Mouse (Mus musculus): ENCODE data around the gene Adamts8.

Gene Adamts8

GRCm38 (mm10) chr9:30942512-30943313 lies at the start of gene Adamts8:
Adamts8 (plus strand) TSS chr9:30942562.
- in situ Hi-C loops (cut with MboI; ENCODE audit: unreplicated experiment in 2 of 2), result loop anchor here (5.0 to 25.0 kb wide), 2 partner anchors 460 to 1280 kb away; no protein-coding TSS in a partner anchor

GRCm38 (mm10) chr9:30895618-30896017 lies 46.7 kb upstream of the Adamts8 start:
- in situ Hi-C loops (cut with MboI; ENCODE audit: unreplicated experiment in 2 of 2), result no loop called here

- in situ Hi-C loops (cut with MboI; ENCODE audit: unreplicated experiment in 2 of 2), result no loop called here
These were observed 45.6 kb upstream of the Adamts8 start for GRCm38 (mm10) chr9:30896752-30897151.

- in situ Hi-C loops (cut with MboI; ENCODE audit: unreplicated experiment in 2 of 2), result no loop called here
These were observed 45.2 kb upstream of the Adamts8 start for GRCm38 (mm10) chr9:30897169-30897568.

- in situ Hi-C loops (cut with MboI; ENCODE audit: unreplicated experiment in 2 of 2), result no loop called here
These were observed 40.2 kb upstream of the Adamts8 start for GRCm38 (mm10) chr9:30902152-30902551.

GRCm38 (mm10) chr9:30902641-30903040 lies 39.7 kb upstream of the Adamts8 start:
- in situ Hi-C loops (cut with MboI; ENCODE audit: unreplicated experiment in 2 of 2), result no loop called here

GRCm38 (mm10) chr9:30903266-30903665 lies 39.1 kb upstream of the Adamts8 start:
- in situ Hi-C loops (cut with MboI; ENCODE audit: unreplicated experiment in 2 of 2), result no loop called here

GRCm38 (mm10) chr9:30905861-30906260 lies 36.5 kb upstream of the Adamts8 start:
- in situ Hi-C loops (cut with MboI; ENCODE audit: unreplicated experiment in 2 of 2), result no loop called here

GRCm38 (mm10) chr9:30906426-30906825 lies 35.9 kb upstream of the Adamts8 start:
- in situ Hi-C loops (cut with MboI; ENCODE audit: unreplicated experiment in 2 of 2), result no loop called here

- in situ Hi-C loops (cut with MboI; ENCODE audit: unreplicated experiment in 2 of 2), result no loop called here
These were observed 34.6 kb upstream of the Adamts8 start for GRCm38 (mm10) chr9:30907677-30908295.

GRCm38 (mm10) chr9:30908296-30908690 lies 34.1 kb upstream of the Adamts8 start:
- in situ Hi-C loops (cut with MboI; ENCODE audit: unreplicated experiment in 2 of 2), result no loop called here

- in situ Hi-C loops (cut with MboI; ENCODE audit: unreplicated experiment in 2 of 2), result no loop called here
These were observed 33.4 kb upstream of the Adamts8 start for GRCm38 (mm10) chr9:30908973-30909372.

- in situ Hi-C loops (cut with MboI; ENCODE audit: unreplicated experiment in 2 of 2), result no loop called here
These were observed 31.9 kb upstream of the Adamts8 start for GRCm38 (mm10) chr9:30910491-30910890.

- in situ Hi-C loops (cut with MboI; ENCODE audit: unreplicated experiment in 2 of 2), result no loop called here
These were observed 30.2 kb upstream of the Adamts8 start for GRCm38 (mm10) chr9:30912161-30912560.

- in situ Hi-C loops (cut with MboI; ENCODE audit: unreplicated experiment in 2 of 2), result no loop called here
These were observed 28.9 kb upstream of the Adamts8 start for GRCm38 (mm10) chr9:30913429-30913828.

- in situ Hi-C loops (cut with MboI; ENCODE audit: unreplicated experiment in 2 of 2), result no loop called here
These were observed 28.1 kb upstream of the Adamts8 start for GRCm38 (mm10) chr9:30914241-30914640.

GRCm38 (mm10) chr9:30916266-30916968 lies 25.9 kb upstream of the Adamts8 start:
- in situ Hi-C loops (cut with MboI; ENCODE audit: unreplicated experiment in 2 of 2), result no loop called here

- in situ Hi-C loops (cut with MboI; ENCODE audit: unreplicated experiment in 2 of 2), result no loop called here
These were observed 23.7 kb upstream of the Adamts8 start for GRCm38 (mm10) chr9:30918466-30919356.

- in situ Hi-C loops (cut with MboI; ENCODE audit: unreplicated experiment in 2 of 2), result no loop called here
These were observed 22.7 kb upstream of the Adamts8 start for GRCm38 (mm10) chr9:30919686-30920085.

GRCm38 (mm10) chr9:30920736-30921135 lies 21.6 kb upstream of the Adamts8 start:
- in situ Hi-C loops (cut with MboI; ENCODE audit: unreplicated experiment in 2 of 2), result no loop called here

All from v-Abl transformed pro-B cells (cell line).